Mouse (Mus musculus) kidney, postnatal 0 days (tissue): ENCODE measurements at regions not wholly inside any gene's neighbourhood (a gene's known extent, or its start where the extent isn't known, plus 50 kb on each side); places are given as distances from the start of the nearest gene placed in this dataset.
"Not testable (repeated sequence)": the region's sequence is repeated elsewhere in the genome, so short reads cannot be mapped to it uniquely, and the experiment has no call there.

Experiments
- ATAC-seq: fragments of 200-750 bp; cut with Nextera tagmentation; replicated peaks from 2 replicates; pipeline ENCODE4 v1.8.0; 2017; ENCODE audit warnings: low read depth, moderate number of reproducible peaks, moderate TSS enrichment, moderate library complexity; ENCODE audit not compliant: low FRiP score
- DNase-seq: peaks from one replicate; pipeline ENCODE4 v3.0.0-alpha.2; 2016; ENCODE audit warnings: low spot score
- H3K27ac ChIP-seq: fragments of 300-500 bp; sonication (generic); 2 replicates; pipeline ENCODE4 v1.5.1; 2014; ENCODE audit warnings: mild to moderate bottlenecking
- H3K27me3 ChIP-seq: fragments of 300-500 bp; sonication (generic); 2 replicates; pipeline ENCODE4 v1.6.1; 2014; ENCODE audit warnings: low read length, mixed read lengths; ENCODE audit not compliant: insufficient read depth
- H3K36me3 ChIP-seq: fragments of 300-500 bp; sonication (generic); 2 replicates; pipeline ENCODE4 v1.6.1; 2014; ENCODE audit warnings: low read length, mixed read lengths; ENCODE audit not compliant: insufficient read depth
- H3K4me1 ChIP-seq: fragments of 300-500 bp; sonication (generic); replicated peaks from 2 replicates; pipeline ENCODE4 v1.6.1; 2014; ENCODE audit warnings: antibody characterized with exemption, low read length, mixed read lengths; ENCODE audit not compliant: insufficient read depth
- H3K4me2 ChIP-seq: fragments of 300-500 bp; sonication (generic); 2 replicates; pipeline ENCODE4 v1.6.1; 2014; ENCODE audit warnings: mild to moderate bottlenecking, low read length, moderate library complexity, mixed read lengths
- H3K4me3 ChIP-seq: fragments of 300-500 bp; sonication (generic); replicated peaks from 2 replicates; pipeline ENCODE4 v1.5.1; 2014; ENCODE audit warnings: low read depth, low read length
- H3K9ac ChIP-seq: fragments of 300-500 bp; sonication (generic); 2 replicates; pipeline ENCODE4 v1.6.1; 2014; ENCODE audit warnings: low read depth, low read length
- H3K9me3 ChIP-seq: fragments of 300-500 bp; sonication (generic); replicated peaks from 2 replicates; pipeline ENCODE4 v1.6.1; 2016; ENCODE audit warnings: low read length, inconsistent platforms, mixed read lengths
- CTCF ChIP-seq: IDR thresholded peaks from 2 replicates; pipeline ENCODE4 v1.5.1; 2016; ENCODE audit warnings: antibody characterized with exemption, low read depth, mild to moderate bottlenecking, moderate library complexity
- WGBS: fragments of 180-500 bp; shearing (Covaris S2); extraction: QIAGEN DNeasy Blood & Tissue Kit; methylation state at CpG from one replicate; pipeline ENCODE4 v1.1.7; 2014; 5-methylcytosine and 5-hydroxymethylcytosine counted together

DNA sequence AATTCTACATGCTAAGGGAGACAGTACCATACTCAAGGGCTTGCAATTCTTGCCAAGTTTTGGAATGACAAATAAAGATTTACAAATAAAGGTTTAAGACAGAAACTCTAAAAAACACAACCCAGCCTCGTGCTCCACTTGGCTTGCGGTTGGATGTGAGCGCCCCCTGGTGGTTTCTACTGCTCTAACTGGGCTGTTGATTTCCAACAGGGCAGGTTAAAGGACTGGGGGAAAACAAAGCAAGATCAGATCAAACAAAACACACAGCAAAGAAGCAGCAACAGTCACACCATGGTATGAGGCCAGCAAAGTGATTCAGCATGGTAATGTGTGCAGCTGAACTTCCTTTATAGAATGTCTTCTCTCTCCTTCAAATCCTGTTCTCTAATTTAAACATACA is 339.2 kb downstream of the Adam3 start:
- 3% methylated on average over 3 of the region's 3 CpGs for WGBS
- no peaks in the 10 kb centered on the region for H3K9me3 ChIP-seq
- H3K4me2 ChIP-seq: no peak overlapping the region
- DNase-seq (peak; percentile 89), ATAC-seq (no peak)
- no peak overlapping the region for H3K9ac ChIP-seq
- H3K36me3 ChIP-seq: no peaks in the 10 kb centered on the region
- H3K4me3 ChIP-seq: no peak overlapping the region
- no peaks in the 10 kb centered on the region for H3K27me3 ChIP-seq
- peak; percentile 97 for TF ChIP-seq CTCF
- H3K4me1 ChIP-seq: no peaks in the 10 kb centered on the region
- H3K27ac ChIP-seq: no peak overlapping the region

GRCm38 (mm10) chr8:24383963-24384435 is 341.7 kb downstream of the Adam3 start:
- H3K36me3 ChIP-seq: no peaks in the 10 kb centered on the region
- H3K27me3 ChIP-seq: no peaks in the 10 kb centered on the region
- H3K4me1 ChIP-seq: no peaks in the 10 kb centered on the region
- DNase-seq (no peak), ATAC-seq (no peak; the same call in 1 of the 2 replicates)
- H3K4me2 ChIP-seq: 0 out of 2 replicates have a peak overlapping the region, but pooled peaks have one; percentile 1
- H3K4me3 ChIP-seq: no peak overlapping the region
- no peak overlapping the region for H3K27ac ChIP-seq
- no peak overlapping the region for H3K9ac ChIP-seq
- H3K9me3 ChIP-seq: no peaks in the 10 kb centered on the region
- TF ChIP-seq CTCF: peak; percentile 48; the same call in 1 of the 2 replicates
- WGBS: 48% methylated on average over 8 of the region's 8 CpGs

DNA sequence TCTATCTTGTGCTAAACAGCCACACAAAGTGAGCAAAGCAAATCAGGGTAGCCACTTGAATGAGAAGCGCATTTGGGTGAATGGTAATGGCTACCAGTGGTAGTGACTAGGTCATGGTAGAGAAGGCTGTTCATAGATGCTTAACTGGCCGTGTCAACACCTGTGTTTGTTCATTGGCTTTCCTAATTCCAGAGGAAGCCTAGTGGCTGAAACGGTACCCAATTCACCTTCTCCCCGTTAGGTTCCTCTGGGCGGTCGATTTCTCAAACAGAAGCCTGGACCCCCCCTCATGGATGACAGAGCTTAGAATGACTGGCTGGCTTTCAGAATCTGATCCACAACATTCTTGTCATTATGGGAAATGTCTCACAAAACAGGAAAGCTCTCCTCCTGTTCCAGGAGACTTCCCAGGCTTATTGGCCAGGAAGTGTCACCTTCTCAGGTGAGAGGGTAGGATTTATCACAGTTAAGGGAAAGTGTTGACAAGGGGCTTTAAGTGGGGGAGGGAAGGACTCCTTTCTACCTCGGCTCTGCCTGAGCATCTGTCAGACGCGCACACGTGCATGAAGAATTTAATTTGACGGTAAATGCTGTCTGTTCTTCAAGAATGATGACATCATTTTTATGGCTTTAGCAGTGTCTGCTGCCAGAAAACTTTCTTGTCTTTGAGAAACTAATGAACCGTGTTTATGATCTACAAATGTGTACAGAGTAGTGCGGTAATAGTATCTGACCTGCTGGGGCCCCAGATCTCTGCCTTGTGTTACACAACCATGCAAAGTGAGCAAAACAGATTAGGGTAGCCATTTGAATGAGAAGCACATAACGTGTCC is 342.3 kb downstream of the Adam3 start:
- ATAC-seq: peak; percentile 40; the same call in 1 of the 2 replicates
- no peak overlapping the region for H3K27ac ChIP-seq
- H3K4me3 ChIP-seq: no peak overlapping the region
- H3K9ac ChIP-seq: no peak overlapping the region
- H3K9me3 ChIP-seq: no peaks in the 10 kb centered on the region
- peak; percentile 67 for DNase-seq
- TF ChIP-seq CTCF: no peak
- no peaks in the 10 kb centered on the region for H3K27me3 ChIP-seq
- no peaks in the 10 kb centered on the region for H3K4me1 ChIP-seq
- 30% methylated on average over 14 of the region's 14 CpGs for WGBS
- H3K36me3 ChIP-seq: no peaks in the 10 kb centered on the region
- H3K4me2 ChIP-seq: 0 out of 2 replicates have a peak overlapping the region, but pooled peaks have one; percentile 1

GRCm38 (mm10) chr8:24381666-24382253 is 343.9 kb downstream of the Adam3 start:
- ATAC-seq (no peak), DNase-seq (no peak)
- no peak for TF ChIP-seq CTCF
- Histone ChIP-seq H3K27me3 (no peaks in the 10 kb centered on the region), H3K4me3 (no peak overlapping the region), H3K36me3 (no peaks in the 10 kb centered on the region), H3K4me2 (no peak overlapping the region), H3K9me3 (no peaks in the 10 kb centered on the region), H3K9ac (no peak overlapping the region), H3K27ac (no peak overlapping the region), H3K4me1 (no peaks in the 10 kb centered on the region)
- 70% methylated on average over 3 of the region's 3 CpGs for WGBS

DNA sequence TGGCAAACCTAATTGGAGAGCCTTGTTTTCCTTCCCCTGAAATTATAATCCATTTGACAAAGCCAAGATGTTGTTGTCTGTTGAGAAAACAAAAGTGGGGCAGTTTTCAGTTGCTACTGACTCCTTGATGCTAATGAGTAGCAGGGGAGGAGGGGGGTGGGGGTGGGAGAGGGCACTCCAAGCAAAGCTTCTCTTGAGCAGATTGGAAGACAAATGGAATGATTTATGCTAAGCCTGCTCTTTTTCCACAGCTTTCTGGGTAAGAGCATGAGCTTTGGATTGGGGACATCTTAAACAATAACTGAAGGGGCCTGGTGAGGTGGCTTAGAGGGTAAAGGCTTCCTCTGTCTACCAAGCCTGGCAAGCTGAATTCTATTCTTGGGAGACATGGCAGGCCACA is 347.6 kb downstream of the Adam3 start:
- Histone ChIP-seq H3K27me3 (no peaks in the 10 kb centered on the region), H3K36me3 (no peaks in the 10 kb centered on the region), H3K4me2 (no peak overlapping the region), H3K4me3 (no peak overlapping the region), H3K27ac (no peak overlapping the region), H3K9ac (no peak overlapping the region), H3K9me3 (no peaks in the 10 kb centered on the region), H3K4me1 (no peaks in the 10 kb centered on the region)
- ATAC-seq: no peak
- no peak for TF ChIP-seq CTCF
- DNase-seq: no peak

GRCm38 (mm10) chr8:24376846-24377245 is 348.8 kb downstream of the Adam3 start:
- not testable (repeated sequence) for H3K27ac ChIP-seq, H3K9ac ChIP-seq, DNase-seq, H3K9me3 ChIP-seq, H3K4me3 ChIP-seq, H3K4me2 ChIP-seq, H3K36me3 ChIP-seq, ATAC-seq, H3K27me3 ChIP-seq, H3K4me1 ChIP-seq
- 90% methylated on average over 10 of the region's 10 CpGs for WGBS
